Mouse (Mus musculus) granulocyte monocyte progenitor cell, adult 5-6 weeks (primary cell): ENCODE measurements around the gene Ssbp3. TPM values are rescaled to one million over a fixed set of nuclear protein-coding genes. Genes with fewer than 3 reads are reported as not detected.

Source experiments
- ATAC-seq: replicated peaks from 2 replicates; pipeline ENCODE4 v1.8.0; 2016; ENCODE audit warnings: mild to moderate bottlenecking, moderate TSS enrichment, inconsistent platforms; ENCODE audit not compliant: poor library complexity, severe bottlenecking
- total RNA-seq, 2 experiments: library from RNA; stranded (forward) in 1 of 2; stranded (reverse) in 1 of 2; fragments of 200-712, 200-1000 nt in 1 of 2; fragments of >200 nt in 1 of 2; fragmentation: Nextera tagmentation in 1 of 2; gene quantifications; 2 replicates each; pipeline ENCODE4 v1.2.3; 2014 to 2017

The Ssbp3 gene
- 43.2 and 54.1 TPM in 2 replicates for total RNA-seq (2014; fragmentation: Nextera tagmentation)
- 12.9 and 19.2 TPM in 2 replicates for total RNA-seq (2017)

DNA sequence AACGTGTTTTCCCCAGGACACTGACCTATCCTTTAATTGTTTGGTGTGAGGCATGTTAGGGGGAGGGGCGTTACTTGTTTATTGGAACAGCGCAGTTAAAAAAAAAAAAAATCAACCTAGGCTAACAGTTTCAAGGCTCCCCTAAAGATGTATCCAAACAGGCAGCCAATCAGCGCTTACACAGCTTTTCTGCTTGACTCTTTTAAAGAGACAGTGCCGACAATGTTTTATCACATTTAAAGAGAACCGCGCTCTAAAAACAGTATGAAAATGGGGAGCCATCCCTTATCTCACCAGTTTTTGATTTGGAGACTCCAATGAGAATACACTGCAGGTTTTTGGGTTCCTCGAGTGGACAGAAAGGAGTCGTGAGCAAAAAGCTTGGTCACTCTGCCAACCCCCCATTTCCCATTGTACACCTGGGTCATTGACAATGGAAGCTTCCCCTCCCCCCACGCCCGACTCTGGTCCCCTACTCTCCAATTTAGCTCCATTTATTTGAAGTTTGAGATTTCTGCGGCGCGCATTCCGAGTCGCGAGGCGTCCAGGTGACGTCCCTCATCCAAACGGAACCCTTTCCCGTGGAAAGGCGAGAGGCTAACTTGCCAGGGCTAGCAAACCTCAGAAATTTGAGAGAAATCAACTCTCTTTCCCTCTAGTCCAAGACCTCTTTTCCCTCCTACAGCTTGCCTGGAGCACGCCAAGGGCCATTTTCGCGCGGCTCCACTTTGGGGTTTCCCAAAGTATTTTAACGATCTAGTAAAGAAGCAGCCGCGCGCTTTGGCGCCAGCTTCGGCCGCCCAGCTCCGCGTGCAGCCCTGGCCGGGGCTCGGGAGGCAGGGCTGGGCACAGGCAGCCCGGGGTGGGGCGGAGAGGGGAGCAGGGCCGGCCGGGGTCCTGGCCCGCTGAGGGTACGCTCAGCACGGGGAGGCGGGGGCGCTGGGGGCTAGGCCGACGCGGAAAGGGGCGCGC is at the start of gene Ssbp3:
Gene Ssbp3 (plus strand): TSS at position 501 of the 972 bp plus-strand sequence.
- ATAC-seq = peak; percentile 30

DNA sequence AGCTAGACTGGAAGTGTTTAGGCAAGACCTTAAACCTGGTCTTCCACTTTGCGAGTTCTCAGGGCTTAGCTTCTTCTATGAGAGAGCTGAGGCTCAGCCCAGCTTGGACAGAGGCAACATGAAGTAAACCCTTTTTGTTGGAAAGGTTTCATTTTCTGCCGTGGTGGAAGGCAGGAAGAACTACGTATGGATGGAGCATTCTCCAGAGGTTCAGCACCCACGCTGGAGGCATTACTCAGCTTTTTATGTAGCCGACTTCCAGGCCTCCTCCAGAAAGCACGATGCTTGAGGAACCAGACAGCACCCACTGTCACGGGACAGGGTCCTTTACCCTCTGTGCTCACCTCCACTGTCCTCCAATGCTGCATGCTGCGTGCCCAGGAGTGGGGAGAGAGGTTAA is 48.6 kb upstream of the Ssbp3 start:
- no peak for ATAC-seq

DNA sequence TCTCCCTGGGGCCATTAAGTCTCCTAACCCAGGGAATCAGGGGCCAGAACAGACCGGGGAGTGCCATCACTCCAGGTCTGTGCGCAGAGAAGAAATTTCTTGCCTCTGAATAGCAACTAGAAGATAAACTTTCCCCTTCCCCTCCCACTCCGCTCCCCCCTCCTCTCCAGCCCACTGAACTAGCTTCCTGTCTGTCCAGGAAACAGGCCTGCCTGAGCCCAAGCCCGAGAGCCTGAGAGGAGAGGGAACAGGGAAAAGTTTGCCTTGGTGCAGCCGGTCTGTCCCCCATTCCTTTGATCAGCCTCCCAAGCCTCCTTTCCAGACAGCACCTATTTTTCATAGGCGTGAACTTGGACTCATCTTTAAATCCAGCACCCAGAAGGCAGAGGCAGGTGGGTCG is 48.2 kb upstream of the Ssbp3 start:
- ATAC-seq = 0 out of 2 replicates have a peak, but pooled peaks have one; percentile 19

DNA sequence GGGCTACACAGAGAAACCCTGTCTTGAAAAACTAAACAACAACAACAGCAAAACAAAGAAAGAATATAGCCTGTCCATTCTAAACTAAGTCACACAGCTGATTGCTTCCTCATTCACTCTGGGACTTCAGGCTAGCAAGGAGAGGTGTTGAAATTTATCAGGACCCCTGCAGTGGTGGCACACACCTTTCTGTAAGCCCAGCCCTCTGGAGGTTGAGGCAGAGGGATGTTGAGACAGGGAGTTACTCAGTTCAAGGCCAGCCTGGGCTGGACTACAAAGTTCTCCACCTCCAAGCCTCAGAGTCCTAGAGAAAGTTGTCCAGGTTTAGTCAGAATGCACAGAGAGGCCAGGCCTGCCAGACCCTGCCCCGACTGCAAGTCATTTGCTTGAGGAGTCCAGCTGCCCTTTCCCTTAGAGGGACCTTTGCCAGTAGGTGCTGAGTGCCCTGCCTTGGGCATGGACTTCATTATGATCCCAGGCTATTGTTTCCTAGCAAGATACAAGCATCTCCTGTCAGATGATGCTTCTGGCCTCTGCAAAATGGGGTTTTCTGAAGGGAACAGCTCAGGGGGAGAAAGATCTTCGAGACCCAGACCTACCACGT is 47.6 kb upstream of the Ssbp3 start:
- no peak for ATAC-seq

DNA sequence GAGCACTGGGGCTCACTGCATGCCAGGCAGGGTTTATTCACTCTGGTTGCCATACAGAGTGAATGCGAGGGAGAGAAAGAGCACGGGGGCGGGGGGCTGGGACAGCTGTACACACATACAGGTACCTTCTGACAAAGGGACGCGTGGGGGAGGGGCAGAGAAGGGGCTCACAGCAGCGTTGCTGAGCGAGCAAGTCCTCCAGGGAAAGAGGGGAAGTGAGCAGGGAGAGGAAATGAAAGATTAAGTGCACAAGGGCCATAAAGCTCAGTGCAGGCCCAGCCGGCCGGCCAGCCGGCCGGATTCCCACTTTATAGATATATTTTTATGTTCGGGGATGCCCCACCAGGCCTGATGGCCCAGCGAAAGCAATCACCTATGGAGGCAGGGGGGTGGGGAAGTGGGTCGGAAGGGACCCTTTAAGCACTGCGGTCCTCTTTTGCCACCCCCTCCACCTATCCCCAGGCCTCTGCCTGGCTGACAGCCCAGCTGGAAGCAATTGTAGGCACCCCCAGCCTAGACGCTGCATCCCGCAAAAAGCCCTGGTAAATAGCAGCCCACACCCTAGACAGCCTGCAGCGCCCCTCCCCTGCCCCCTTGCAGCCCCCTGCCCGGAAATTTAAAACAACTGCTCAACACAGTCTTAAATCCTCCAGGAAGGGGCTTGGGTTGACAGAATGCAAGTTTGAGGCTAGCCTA is 44.9 kb upstream of the Ssbp3 start:
- peak; percentile 45 for ATAC-seq

DNA sequence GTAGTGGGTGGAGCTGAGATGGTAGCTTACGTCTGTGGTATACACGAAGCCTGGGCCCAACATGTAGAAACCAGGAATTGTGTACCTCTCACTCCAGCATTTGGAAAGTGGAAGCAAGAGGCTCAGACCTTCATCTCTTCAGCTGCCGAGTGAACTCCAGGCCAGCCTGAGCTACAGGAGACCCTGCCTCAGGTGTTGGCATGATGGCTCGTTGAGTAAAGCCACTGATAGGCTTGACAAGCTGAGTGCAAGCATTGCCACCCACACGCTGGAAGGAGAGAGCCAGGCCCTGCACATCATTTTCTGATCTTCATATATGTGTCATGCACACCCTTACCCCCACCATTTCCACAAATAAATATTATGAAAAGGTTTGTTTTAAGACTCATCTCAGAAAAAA is 44.1 kb upstream of the Ssbp3 start:
- no peak for ATAC-seq

DNA sequence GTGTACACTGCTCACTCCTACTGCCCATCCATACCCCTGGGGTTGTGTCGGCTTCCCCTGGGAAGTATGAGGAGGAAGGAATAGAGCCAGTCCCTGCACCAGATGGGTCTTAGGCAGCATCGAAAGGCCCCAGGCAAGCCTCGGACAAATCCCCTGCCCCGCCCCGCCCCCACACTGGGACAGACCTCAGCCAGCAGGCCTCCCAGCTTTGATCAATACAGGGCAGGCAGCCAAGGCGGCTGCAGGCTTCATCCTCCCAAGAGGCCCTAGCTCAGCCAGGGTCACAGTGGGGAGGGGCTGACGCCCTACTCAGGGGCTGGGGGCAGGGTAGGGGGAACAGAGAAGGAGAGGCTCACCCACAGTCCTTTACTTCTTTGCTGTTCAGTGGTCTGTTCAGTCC is 43.7 kb upstream of the Ssbp3 start:
- ATAC-seq = no peak

DNA sequence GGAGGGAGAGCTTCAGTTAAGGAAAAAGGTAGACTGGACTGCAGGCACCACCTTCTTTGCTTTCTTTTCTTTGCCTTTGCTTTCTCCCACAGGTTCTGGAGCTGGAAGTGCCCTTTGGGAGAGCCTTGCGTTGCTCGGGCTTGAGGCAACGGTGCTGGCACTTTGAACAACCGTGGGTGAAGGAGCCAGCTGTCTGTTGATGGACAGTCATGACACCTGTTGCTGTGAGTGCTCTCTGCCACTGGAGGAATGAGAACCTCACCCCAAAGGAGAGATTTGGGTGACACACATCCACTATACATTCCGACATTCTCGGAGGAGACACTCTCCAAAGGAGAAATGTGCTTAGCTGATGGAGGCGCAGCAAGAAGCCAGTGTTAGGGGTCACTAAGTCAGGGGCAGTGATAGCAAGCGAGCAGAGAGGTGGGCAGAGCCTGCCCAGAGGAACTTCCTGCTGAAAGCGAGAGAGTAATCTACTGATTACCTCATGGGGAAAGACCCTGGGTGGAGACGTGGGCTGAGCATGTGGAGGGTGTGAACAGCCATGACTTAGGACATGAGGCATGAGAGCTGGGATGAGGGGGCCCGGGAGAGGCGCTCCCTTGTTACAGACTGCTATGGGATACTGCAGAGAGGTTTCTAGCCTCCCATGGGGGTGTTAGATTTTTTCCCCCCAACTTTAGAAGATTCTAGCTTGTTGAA is 41.6 kb upstream of the Ssbp3 start:
- ATAC-seq = peak; percentile 52

DNA sequence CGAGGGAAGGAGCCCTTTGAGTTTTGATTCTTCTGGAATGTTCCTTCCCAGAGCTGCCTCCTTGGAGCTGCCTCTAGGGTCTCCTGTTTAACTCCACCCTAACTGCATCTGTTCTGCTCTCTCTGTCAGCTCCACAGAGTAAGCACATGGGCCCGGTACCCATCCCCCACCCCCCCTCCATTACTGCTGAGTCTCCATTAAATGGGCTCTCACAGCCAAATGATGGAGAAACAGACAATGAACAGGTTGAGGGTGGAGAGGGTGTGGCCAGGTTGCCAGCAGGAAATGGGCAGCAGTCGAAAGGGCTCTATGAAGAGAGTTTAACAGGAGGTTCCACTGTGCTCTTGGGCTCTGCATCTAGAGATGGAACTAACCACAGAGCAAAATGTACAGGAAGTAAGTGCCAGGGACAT is 41.0 kb upstream of the Ssbp3 start:
- no peak for ATAC-seq

DNA sequence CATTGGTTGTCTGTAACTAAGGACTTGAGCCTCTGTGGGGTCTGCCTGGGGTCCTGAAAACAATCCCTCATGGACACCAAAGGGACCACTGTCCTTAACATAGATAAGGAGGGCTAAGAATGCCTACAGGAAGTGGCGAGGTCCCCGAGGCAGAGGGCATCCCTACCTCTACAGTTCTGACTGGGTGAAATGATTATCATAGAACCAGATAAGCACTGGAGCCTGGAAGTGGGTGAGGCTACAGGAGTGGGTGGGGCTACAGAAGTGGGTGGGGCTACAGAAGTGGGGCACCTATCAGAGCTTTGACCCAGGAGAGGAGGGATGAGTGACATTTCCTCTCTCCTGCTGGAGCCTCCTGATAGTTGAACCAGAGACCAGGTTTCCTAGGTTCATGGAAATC is 39.9 kb upstream of the Ssbp3 start:
- ATAC-seq = no peak

DNA sequence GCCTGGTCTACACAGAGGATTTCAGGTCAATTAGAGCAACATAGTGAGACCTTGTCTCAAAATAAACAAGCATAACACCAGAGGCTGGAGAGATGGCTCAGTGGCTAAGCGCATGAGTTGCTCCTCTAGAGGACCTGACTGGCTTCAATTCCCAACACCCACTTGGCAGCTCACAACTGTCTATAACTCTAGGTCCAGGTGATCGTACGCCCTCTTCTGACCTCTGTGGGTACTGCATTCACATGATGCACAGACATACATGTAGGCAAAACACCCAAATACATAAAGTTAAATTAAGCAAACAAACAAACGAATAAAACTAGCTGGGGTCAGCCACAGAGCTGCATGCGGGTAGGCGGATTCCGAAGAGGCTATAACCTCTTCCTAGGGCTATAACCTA is 36.0 kb upstream of the Ssbp3 start:
- ATAC-seq = no peak

DNA sequence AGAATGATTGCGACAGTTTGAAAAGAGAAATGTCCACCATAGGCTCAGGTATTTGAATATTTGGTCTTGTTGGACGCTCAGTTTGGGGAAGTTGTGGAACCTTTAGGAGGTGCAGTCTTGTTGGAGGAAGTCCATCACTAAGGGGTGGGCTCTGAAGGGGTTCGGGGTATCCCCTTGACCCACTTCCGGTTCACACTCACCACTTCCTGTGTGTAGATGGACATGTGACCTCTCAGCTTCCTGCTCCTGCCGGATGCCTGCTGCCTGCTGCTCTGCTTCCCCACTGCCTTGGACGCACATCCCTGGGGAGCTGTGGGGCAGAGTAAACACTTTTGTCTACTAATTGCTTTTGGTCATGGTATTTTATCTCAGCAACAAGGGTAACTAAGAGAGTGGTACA is 29.4 kb upstream of the Ssbp3 start:
- ATAC-seq = peak; percentile 100

DNA sequence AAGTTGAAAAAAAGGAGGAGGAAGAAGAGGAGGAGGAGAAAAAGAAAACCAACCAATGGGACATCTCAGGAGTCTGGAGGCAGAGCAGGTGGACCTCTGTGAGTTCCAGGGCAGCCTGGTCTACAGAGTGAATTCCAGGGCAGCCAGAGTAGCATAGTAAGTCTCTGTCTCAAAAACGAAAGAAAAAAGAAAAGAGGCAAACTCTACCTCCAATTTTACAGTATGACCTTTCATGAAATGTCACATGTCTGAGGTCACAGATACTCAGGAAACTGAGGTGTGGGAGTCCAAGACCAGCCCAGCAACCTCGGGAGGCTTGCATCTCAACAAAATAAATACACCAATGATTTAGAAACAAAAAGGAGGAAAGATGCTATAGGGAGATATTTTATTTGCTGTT is 27.4 kb upstream of the Ssbp3 start:
- no peak for ATAC-seq

DNA sequence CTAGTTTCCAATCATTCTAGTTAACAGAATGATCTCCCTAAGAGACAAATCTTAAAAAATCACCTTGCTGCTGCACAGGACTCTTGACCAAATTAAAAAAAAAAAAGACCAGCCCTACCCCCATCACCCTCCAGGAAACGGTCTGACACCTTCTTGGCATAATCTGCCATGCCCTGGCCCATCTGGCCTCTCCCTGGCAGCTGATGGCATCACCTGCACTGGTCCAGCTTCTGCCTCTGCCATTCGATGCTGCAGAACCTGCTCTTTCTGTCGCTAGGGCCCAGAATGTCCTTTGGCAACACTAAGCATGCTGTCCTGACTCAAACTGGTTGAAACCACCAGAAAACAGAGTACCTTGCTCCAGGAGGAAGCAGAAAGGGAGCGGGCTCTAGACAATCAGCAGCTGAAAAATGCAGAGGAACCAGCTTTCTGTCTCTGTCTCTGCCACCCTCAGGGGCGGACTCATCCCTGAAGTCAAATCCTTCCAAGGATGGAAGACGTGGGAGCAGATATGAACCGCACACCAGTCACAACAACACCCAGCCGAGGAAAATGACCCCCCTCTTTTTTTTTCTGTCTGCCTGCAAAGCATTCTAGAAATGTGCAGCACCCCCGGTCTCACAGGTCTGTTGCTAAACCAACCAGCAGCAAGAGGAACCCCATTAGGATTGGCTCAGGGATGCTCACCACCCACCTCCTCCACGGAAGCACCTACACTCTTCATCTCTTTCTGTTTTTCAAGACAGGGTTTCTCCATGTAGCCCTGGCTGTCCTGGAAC is 24.0 kb upstream of the Ssbp3 start:
- no peak for ATAC-seq

DNA sequence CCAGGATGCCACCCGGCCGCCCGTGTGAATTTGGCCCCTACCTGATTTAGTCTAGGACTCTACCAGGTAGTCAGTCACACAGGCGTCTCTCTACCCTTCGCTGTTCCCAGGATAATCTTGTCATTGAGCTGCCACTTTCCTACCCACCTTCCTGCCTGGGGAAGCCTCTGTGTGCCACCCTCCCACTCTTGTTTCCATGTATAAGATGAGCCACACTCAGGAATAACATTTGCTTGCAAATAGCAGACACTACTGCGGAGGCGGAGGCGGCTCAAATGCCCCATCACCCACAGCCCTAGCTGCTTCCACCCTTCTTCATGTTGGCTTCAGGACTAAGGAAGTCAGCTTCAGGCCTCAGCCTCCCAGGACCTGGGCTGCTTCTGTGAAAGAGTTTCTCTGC is 14.4 kb upstream of the Ssbp3 start:
- no peak for ATAC-seq

DNA sequence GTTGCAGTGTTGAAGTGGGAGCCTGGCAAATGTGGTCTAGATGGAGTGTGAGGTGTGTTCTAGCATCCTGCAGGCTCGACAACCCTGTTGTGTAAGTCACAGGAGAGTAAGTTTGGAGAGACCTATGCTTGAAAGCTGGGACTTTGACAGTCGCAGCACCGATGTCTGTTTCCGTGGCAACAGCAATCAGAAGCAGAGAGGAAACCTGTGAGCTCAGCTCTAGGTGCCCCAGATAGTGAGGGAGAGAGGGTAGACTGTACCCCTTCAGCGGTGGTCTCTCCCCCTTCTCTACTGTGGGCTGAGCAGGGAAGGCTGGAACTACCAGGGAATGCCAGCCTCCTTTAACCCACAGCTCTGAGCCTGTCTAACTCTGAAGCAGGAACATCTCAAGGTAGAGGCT is 11.6 kb upstream of the Ssbp3 start:
- ATAC-seq = no peak

DNA sequence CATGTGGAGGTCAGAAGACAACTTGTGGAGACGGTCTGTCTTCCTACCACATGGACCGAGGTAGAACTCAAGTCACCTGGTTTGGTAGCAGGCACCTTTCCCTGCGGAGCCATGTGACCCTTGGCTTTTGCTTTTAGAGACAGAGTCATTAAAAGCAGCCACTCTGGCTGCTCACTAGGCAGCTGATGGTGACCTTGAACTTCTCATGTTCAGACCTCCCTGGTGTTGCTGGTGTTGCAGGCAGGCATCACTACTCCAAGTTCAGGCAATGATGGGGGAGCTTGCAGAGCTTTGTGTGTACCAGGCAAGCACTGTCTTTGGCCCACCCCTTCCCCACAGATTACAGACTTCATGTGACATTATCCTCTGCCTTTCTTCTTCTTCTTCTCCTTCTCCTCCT is 11.0 kb upstream of the Ssbp3 start:
- ATAC-seq = no peak

DNA sequence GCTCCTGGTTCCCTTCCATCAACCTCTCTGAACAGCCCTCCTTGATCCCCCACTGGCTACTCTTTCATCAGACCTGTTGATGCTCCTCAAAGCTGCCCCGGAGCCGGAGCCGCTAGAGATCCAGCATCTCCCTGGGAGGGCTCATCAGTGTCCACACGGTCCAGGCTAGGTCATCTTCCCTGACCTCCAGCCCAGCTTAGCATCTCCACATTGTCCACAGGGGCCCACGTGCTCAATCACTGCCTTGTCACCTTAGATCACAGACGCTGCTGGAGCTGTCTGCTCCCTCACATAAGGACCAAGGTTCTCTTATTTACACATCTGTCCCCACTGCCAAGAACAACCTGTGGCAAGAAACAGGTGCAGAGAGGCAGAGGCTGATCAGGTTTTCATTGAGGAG is 9.8 kb upstream of the Ssbp3 start:
- ATAC-seq = no peak

DNA sequence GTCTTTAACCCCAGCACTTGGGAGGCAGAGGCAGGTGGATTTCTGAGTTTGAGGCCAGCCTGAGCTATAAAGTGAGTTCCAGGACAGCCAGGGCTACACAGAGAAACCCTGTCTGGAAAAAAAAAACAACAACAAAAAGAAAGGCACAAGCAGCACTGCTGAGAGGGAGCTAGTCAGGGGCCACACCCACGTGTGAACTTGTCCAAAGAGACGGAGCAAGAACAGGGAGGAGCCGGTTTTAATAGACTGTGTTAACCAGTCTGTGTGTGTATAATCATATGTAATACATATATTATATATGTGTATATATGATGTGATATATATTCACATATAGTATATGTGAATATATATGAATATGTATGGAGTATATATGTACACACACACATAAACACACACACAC is 8.9 kb upstream of the Ssbp3 start:
- no peak for ATAC-seq

DNA sequence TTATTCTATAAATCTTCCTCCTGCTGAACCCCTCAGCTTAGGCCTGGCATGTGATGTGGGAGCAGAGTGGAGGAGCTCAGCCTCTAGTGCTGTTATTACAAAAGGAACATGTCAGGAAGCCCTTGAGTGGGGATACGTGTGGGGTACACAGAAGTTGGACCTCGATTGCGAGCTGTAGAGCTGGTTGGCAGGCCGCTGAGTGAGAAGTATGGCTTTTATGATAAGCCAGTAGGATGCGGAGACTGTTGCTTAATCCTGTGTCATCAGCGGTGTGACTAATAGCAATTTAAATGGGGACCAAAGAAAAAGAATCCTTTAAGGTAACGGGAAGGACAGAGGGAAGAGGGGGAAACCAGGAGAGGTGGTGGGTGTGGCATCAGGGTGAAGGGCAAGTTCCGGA is 8.3 kb upstream of the Ssbp3 start:
- no peak for ATAC-seq
